Mouse (Mus musculus) stomach, postnatal 0 days (tissue): ENCODE measurements around the gene Zfp626.

Source experiments
- CTCF ChIP-seq: IDR thresholded peaks from 2 replicates; pipeline ENCODE4 v1.5.1; 2016; ENCODE audit warnings: antibody characterized with exemption, low read depth, mild to moderate bottlenecking, moderate library complexity
- EP300 ChIP-seq: optimal IDR thresholded peaks from 2 replicates; pipeline ENCODE3; 2016; ENCODE audit warnings: antibody characterized with exemption

- no peak for TF ChIP-seq CTCF
- no peak for TF ChIP-seq EP300
These were observed 33.1 kb downstream of the Zfp626 start for GRCm38 (mm10) chr7:27840104-27840503.
